Mouse (Mus musculus) bone marrow macrophage, adult 2 months (primary cell): ENCODE measurements around the gene Krcc1.

Experiments
- CTCF ChIP-seq: IDR thresholded peaks from 2 replicates; pipeline ENCODE4 v1.5.1; 2012; ENCODE audit warnings: low read depth, mild to moderate bottlenecking, low read length, moderate library complexity
- POLR2A ChIP-seq: IDR thresholded peaks from 2 replicates; pipeline ENCODE4 v1.6.1; 2012; ENCODE audit warnings: mild to moderate bottlenecking, low read depth, low read length, borderline replicate concordance

DNA sequence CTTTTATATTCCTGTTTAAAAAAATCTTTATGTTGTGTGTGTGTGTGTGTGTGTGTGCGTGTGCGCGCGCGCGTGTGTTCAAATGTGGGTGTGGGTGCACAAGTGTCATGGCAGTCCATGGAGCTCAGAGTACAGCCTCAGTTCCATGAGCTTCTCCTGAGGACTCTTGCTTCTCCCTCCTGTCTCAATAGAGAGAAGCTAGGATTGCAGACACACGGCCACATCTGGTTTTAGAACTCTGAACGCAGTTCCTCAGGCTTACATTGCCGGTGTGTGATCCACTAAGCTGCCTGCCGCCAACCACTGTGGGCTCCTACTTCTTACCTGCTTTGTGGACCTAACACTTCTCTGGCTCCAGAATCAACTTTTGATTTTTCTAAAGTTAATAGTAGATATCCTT lies 15.3 kb upstream of the Krcc1 start:
- TF ChIP-seq CTCF (no peak), POLR2A (no peak)
